Mouse (Mus musculus) E14TG2a.4 (cell line): ENCODE results near the gene Zkscan14.

Source experiments
- CTCF ChIP-seq: conservative IDR thresholded peaks from 2 replicates; pipeline ENCODE4 v1.5.1; 2014; ENCODE audit warnings: low read length
- NANOG ChIP-seq: IDR thresholded peaks from 2 replicates; pipeline ENCODE4 v1.6.1; 2014; ENCODE audit warnings: borderline replicate concordance, low read length, mixed read lengths

- TF ChIP-seq CTCF = no peak
- TF ChIP-seq NANOG = no peak
Observed at GRCm38 (mm10) chr5:145211340-145211739, 9.7 kb upstream of the Zkscan14 start.
